Mouse (Mus musculus) lung, adult 2 months (tissue): ENCODE data around the gene Tcf7l1. TPM values are rescaled to one million over a fixed set of nuclear protein-coding genes. Genes with fewer than 3 reads are reported as not detected.
"Not testable (repeated sequence)": the region's sequence is repeated elsewhere in the genome, so short reads cannot be mapped to it uniquely, and the experiment has no call there.

Source experiments
- DNase-seq: peaks from one replicate; pipeline ENCODE4 v3.0.0; 2022
- H3K4me1 ChIP-seq: fragments of 200-500 bp; 2 replicates; pipeline ENCODE4 v1.6.1; 2011; ENCODE audit warnings: low read length; ENCODE audit not compliant: control insufficient read depth, insufficient read depth
- H3K4me3 ChIP-seq: fragments of 200-500 bp; replicated peaks from 2 replicates; pipeline ENCODE3; 2011; ENCODE audit warnings: low read depth, mild to moderate bottlenecking, control low read depth, low read length; ENCODE audit errors: extremely low read depth
- CTCF ChIP-seq: fragments of 200-500 bp; IDR thresholded peaks from 2 replicates; pipeline ENCODE4 v1.5.1; 2011; ENCODE audit warnings: mild to moderate bottlenecking, low read length, control low read depth; ENCODE audit not compliant: insufficient read depth
- POLR2A ChIP-seq: fragments of 200-500 bp; IDR thresholded peaks from 2 replicates; pipeline ENCODE4 v1.6.1; 2011; ENCODE audit warnings: low read depth, mild to moderate bottlenecking, control low read depth, low read length, borderline replicate concordance; ENCODE audit errors: extremely low read depth
- WGBS: fragments of 180-500 bp; shearing (Covaris S2); methylation state at CpG from one replicate; pipeline ENCODE4 v1.1.7; 2018; 5-methylcytosine and 5-hydroxymethylcytosine counted together
- polyA plus RNA-seq: library from polyadenylated mRNA; depleted of rRNA; stranded (reverse); fragments of >200 nt; gene quantifications from 2 replicates; pipeline ENCODE4 v1.2.3, GENCODE M21; 2012; rRNA removed

Gene Tcf7l1
- polyA plus RNA-seq, result 27.8 and 30.1 TPM in 2 replicates

DNA sequence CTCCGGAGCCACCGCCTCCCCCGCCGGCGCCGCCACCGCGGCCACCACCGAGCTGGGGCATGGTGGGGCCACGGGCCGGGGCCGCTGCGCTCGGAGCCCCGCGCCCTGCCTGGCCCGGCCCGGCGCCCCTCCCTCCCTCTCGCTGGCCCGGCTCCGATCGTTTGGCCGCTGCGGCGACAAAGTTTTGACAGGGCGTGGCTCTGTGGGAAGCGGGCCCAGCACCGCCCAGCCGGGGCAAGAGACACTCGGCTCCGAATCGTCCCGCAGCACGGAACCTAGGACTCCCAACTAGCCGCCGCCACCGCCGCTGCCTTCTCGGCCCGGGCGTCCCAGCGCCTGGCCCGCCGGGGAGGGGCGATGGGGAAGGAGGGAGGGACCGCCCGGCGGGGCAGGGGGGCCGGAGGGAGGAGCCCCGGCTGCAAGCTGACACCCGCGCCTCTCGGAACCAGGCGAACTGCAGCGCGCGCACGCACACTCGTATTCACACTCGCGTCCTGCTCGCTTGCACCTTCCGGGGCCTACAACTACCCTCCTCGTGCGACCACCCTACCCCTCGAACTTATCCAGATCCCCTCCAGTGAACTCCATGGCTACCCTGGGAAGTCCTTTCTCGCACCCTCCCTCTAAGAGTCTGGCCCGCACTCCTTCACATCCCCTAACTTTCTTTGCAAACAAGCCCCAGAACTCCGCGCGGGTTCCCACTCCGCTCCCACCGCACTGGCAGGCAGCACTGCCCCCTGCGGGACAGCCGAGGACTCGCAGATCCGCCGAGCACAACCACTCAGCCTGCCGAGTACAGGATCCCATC lies at the start of gene Tcf7l1:
Gene Tcf7l1, minus strand, starts transcription at position 363 of the 808 bp plus-strand sequence.
- 1% methylated on average over 78 of the region's 80 CpGs for WGBS
- Histone ChIP-seq H3K4me1 (peaks cover 2% of the 10 kb centered on the region; the same call in 1 of the 2 replicates), H3K4me3 (peak within 1 kb of the TSS; percentile 88)
- TF ChIP-seq CTCF (peak; percentile 77), POLR2A (peak; percentile 64; the same call in 1 of the 2 replicates)
- peak; percentile 91 for DNase-seq

DNA sequence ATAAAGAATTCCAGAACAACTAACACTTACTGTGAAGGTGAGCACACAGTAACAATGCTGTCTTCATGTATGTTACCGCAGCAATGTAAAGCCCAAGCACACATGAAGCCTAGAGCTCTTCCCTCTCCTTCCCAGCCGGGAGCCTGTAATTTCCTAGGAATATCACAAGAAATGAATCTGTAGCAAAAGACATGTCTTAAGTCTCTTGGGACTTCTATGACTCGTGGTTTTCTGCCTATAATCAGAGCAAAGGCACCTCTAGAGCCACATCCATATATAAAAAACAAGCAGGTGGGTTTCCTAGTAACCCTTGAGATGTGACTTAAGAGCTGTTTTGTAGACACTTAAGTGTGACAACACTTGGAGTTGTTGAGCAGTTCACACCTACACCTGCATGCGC lies 48.7 kb upstream of the Tcf7l1 start:
- DNase-seq, result no peak
- TF ChIP-seq POLR2A, result no peak
- no peak for TF ChIP-seq CTCF
- no peak overlapping the region for H3K4me3 ChIP-seq
- 79% methylated on average over 4 of the region's 4 CpGs for WGBS
- no peaks in the 10 kb centered on the region for H3K4me1 ChIP-seq

- H3K4me1 ChIP-seq, result no peaks in the 10 kb centered on the region
- WGBS, result 70% methylated on average over 4 of the region's 4 CpGs
- no peak for TF ChIP-seq CTCF
- DNase-seq, result no peak
- no peak overlapping the region for H3K4me3 ChIP-seq
Measured at GRCm38 (mm10) chr6:72834518-72834917, 45.5 kb upstream of the Tcf7l1 start.

DNA sequence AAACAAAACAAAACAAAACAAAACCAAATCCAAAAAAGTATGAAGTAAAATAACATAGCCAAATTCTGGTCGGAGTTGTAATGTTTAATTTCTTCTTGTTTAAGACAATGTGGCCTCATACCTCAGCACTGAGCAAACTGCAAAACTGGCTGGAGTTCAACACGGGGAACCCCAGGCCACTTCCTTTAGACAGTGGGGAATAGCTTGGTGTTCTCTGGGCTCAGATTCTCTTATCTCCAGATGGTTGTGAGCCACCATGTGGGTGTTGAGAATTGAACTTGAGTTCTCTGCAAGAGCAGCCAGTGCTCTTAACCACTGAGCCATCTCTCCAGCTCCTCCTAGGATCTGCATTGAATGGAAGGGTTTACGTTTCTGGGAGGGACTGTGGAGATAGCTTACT lies 42.8 kb upstream of the Tcf7l1 start:
- TF ChIP-seq CTCF (no peak), POLR2A (no peak)
- Histone ChIP-seq H3K4me3 (no peak overlapping the region), H3K4me1 (no peaks in the 10 kb centered on the region)
- no peak for DNase-seq
- WGBS, result 37% methylated on average over 3 of the region's 3 CpGs

GRCm38 (mm10) chr6:72831276-72831675 lies 42.2 kb upstream of the Tcf7l1 start:
- 25% methylated on average over 3 of the region's 3 CpGs for WGBS
- peak; percentile 66 for DNase-seq
- TF ChIP-seq POLR2A (no peak), CTCF (peak; percentile 27; the same call in 1 of the 2 replicates)

DNA sequence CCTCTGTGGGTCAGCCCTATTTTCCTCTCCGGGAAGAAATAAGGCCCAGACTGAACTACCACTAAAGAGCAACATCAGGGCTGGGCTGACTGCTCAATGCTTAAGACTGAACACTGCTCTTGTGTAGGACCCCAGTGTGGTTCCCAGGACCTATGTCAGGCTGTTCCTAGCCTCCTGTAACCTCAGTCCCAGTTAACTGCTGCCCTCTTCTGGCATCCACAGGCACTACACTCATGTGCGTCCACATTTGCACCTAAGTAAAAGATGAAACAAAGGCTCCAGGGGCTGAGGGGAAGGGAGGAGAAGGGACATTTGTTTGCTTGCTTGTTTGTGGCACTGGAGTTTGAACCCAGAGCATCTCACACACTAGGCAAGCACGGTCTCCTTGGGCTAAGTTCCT lies 39.8 kb upstream of the Tcf7l1 start:
- peak; percentile 18 for DNase-seq
- Histone ChIP-seq H3K4me1 (no peaks in the 10 kb centered on the region), H3K4me3 (no peak overlapping the region)
- TF ChIP-seq POLR2A, result no peak
- peak; percentile 55 for TF ChIP-seq CTCF
- 84% methylated on average over 3 of the region's 3 CpGs for WGBS

More at GRCm38 (mm10) chr6:72831276-72831675, 42.2 kb upstream of the Tcf7l1 start:
- Histone ChIP-seq H3K4me1 (no peaks in the 10 kb centered on the region), H3K4me3 (no peak overlapping the region)

GRCm38 (mm10) chr6:72828037-72828436 lies 39.0 kb upstream of the Tcf7l1 start:
- H3K4me1 ChIP-seq, DNase-seq, H3K4me3 ChIP-seq: not testable (repeated sequence)
- 10% methylated on average over 9 of the region's 9 CpGs for WGBS

GRCm38 (mm10) chr6:72825762-72826161 lies 36.7 kb upstream of the Tcf7l1 start:
- DNase-seq, result no peak
- TF ChIP-seq POLR2A (no peak), CTCF (no peak)
- H3K4me3 ChIP-seq, result no peak overlapping the region
- H3K4me1 ChIP-seq, result no peaks in the 10 kb centered on the region
- WGBS, result 62% methylated on average over 9 of the region's 9 CpGs

DNA sequence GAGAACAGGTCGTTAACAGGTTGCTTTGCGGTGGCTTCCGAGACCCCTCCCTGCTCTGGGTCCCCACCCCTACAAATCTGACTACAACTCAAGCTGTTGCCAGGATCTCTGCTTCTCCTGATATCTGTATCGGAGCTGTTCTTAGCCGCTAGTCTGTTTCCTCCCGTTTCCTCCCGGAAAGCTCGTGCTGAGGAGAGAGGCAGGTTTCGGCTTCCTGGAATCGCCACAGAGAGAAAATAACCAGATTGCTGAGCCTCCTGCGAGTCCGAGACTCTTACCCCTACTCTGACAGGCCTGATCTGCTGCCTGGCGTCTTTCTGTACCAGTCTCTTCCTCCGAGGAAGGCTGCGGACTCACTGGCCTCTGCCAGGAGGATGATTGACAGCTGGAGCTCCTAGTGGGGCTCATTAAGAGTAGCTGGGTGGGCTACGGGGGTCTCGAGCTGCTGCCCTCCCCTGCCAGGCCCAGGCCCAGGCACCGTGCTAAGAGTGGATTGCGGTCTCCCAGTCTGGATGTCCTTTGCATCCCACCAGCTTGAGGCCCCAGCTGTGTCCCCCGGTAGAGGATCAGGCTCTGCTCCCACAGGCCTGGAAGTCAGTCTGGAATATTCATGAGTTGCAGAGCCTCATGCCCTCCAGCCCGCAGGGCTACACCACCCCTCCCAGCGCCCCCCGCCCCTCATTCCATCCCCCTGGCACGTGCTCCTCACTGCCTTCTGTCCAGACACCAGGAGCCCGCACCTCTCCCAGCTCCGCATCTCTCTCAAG lies 36.1 kb upstream of the Tcf7l1 start:
- DNase-seq, result peak; percentile 17
- 19% methylated on average over 26 of the region's 26 CpGs for WGBS
- H3K4me3 ChIP-seq, result no peak overlapping the region
- no peaks in the 10 kb centered on the region for H3K4me1 ChIP-seq
- no peak for TF ChIP-seq CTCF
- TF ChIP-seq POLR2A, result no peak

DNA sequence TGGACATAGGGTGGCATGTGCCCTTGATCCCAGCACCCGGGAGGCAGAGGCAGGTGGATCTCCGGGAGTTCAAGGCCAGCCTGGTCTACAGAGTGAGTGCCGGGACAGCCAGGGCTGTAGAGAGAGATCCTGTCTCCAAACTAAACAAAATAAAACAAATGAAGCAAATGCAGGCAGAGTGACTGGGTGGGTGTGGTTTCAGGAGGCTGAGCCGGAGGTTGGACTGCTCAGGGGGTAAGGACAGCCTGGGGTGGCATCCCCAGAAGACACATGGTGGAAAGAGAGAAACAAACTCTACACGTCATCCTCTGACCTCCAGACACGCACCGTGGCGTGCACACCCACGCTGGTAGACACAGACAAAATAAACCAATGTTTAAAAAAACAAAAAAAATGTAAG lies 24.4 kb upstream of the Tcf7l1 start:
- TF ChIP-seq POLR2A (no peak), CTCF (no peak)
- DNase-seq, result no peak
- 52% methylated on average over 9 of the region's 9 CpGs for WGBS
- H3K4me3 ChIP-seq, result no peak overlapping the region
- H3K4me1 ChIP-seq, result no peaks in the 10 kb centered on the region
